Mouse (Mus musculus) large intestine, adult 2 months (tissue): Measurements from ENCODE around the gene Gm11237. TPM values are rescaled to one million over a fixed set of nuclear protein-coding genes. Genes with fewer than 3 reads are reported as not detected.
A peak's percentile ranks its signal among the peaks of the same experiment; 100 is the strongest.
"Not testable (repeated sequence)": the region's sequence is repeated elsewhere in the genome, so short reads cannot be mapped to it uniquely, and the experiment has no call there.

ENCODE experiments used
- DNase-seq: peaks from one replicate; pipeline ENCODE4 v3.0.0-alpha.2; 2012; ENCODE audit warnings: low read depth, low spot score
- WGBS: fragments of 180-500 bp; shearing (Covaris S2); methylation state at CpG from one replicate; pipeline ENCODE4 v1.1.7; 2018; 5-methylcytosine and 5-hydroxymethylcytosine counted together
- polyA plus RNA-seq: library from polyadenylated mRNA; depleted of rRNA; stranded (reverse); fragments of >200 nt; gene quantifications from 2 replicates; pipeline ENCODE4 v1.2.3, GENCODE M21; 2012; rRNA removed

Gm11237 gene
- polyA plus RNA-seq: not detected in 2 replicates

GRCm38 (mm10) chr4:73622684-73623083, at the start of gene Gm11237:
Gene Gm11237 (plus strand): TSS chr4:73622984.
- no CpG with 5 or more reads among the region's 3 CpGs for WGBS
- DNase-seq: not testable (repeated sequence)

DNA sequence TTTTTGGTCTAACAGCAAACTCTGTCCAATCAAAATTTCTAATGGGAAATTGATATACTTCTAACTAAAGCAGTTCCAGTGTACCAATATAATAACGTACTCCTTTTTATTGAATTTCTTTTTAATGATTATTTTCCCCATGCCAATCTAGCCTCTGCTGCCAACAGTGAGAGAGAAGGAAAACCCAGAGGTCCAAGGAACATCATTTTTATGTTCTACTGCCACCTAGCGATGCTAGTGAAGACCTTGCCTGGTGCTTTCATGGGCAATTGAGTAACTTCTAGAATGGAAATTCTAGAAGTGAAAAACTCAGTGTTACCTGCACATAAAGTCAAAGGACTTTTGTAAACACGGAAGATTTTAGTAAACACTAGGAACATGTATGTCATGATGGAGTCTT, 23.5 kb upstream of the Gm11237 start:
- peak; percentile 4 for DNase-seq
- WGBS: 8% methylated on average over 3 of the region's 3 CpGs

- no CpG with 5 or more reads among the region's 3 CpGs for WGBS
- not testable (repeated sequence) for DNase-seq
These were observed 15.2 kb upstream of the Gm11237 start, which contains the start of gene Gm11238 for GRCm38 (mm10) chr4:73607581-73607980. Gene Gm11238 (plus strand): TSS chr4:73607881.

- WGBS: no CpG with 5 or more reads among the region's 4 CpGs
- not testable (repeated sequence) for DNase-seq
These were observed 15.0 kb downstream of the Gm11237 start, which contains the start of gene Gm11236 for GRCm38 (mm10) chr4:73637821-73638220. Gene Gm11236 (plus strand): TSS chr4:73638121.

GRCm38 (mm10) chr4:73661864-73662263, 39.1 kb downstream of the Gm11237 start:
- WGBS: 84% methylated on average over 4 of the region's 4 CpGs
- not testable (repeated sequence) for DNase-seq

DNA sequence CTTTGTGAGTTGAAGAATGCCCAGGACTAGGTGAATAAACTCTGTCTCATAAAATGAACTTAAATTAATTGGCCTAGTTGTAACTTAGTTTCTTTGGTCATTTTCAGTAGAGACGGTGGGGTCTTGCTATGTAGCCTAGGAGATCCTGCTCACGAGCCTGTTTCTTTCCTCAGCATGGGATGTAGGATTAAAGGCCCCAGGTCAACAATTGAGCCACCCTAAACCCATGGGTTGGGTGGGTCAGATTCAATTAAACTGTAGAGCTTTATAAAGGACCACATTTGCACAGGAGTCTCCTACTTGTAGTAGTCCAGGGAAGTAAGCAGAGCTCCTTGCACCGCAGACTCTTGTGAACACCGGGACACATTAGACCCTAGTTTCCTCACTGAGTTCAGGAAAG, 45.3 kb downstream of the Gm11237 start, which contains the start of gene Gm11239:
Gene Gm11239 (plus strand): TSS at position 301 of the 400 bp plus-strand sequence.
- WGBS: no CpG with 5 or more reads among the region's 4 CpGs
- not testable (repeated sequence) for DNase-seq

Other genes starting within 250 kb of the Gm11237 start
- gene Gm11487, start 217.9 kb upstream of the Gm11237 start, polyA plus RNA-seq: not detected in 2 replicates
- not detected in 2 replicates for gene Gm11238, start 15.1 kb upstream of the Gm11237 start, polyA plus RNA-seq
- gene Gm11236, start 15.1 kb downstream of the Gm11237 start, polyA plus RNA-seq: not detected in 2 replicates
- gene Gm11239, start 45.4 kb downstream of the Gm11237 start, polyA plus RNA-seq: not detected in 2 replicates
- gene Gm428, start 60.5 kb downstream of the Gm11237 start, polyA plus RNA-seq: not detected in 2 replicates
- gene Rasef, start 168.0 kb downstream of the Gm11237 start, polyA plus RNA-seq: 3.6 and 6.3 TPM in 2 replicates